Mouse (Mus musculus) megakaryocyte, embryonic 14.5 days (primary cell): ENCODE measurements around the gene Lrmda.

ENCODE experiments used
- FLI1 ChIP-seq: IDR thresholded peaks from 2 replicates; pipeline ENCODE4 v1.6.1; 2012; ENCODE audit warnings: low read length, inconsistent platforms, mixed read lengths
- GATA1 ChIP-seq: IDR thresholded peaks from 3 replicates; pipeline ENCODE4 v1.6.1; 2012; ENCODE audit warnings: mixed read lengths, low read length, inconsistent platforms, borderline replicate concordance

DNA sequence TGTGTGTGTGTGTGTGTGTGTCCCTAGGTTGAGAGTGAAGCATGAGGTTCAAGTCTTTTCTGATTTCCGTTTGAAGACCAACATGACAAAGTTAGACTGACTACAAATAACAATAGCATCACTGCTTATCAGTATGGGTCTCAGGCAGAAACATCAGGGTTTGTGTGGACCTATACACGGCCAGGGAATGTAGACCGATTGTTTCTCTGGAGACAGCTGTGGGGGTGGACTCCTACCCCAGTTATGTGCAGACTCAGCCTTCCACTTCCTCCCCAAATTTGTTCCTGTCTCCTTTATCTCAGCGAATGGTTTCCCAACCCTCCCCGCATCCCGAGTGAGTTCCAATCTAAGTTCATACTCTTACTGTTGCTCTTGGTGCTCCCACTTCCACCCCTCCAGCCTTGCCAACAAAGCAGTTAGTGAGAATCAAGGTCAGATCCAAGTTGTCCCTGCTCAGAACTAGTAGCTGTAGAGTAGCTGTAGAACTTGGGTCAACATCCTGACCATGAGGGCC is 39.9 kb downstream of the Lrmda start:
- no peak for TF ChIP-seq GATA1
- no peak for TF ChIP-seq FLI1
